Mouse (Mus musculus): ENCODE measurements around the gene Agap1. TPM values are rescaled to one million over a fixed set of nuclear protein-coding genes. Genes with fewer than 3 reads are reported as not detected.

Gene Agap1
- 10.3 and 12.1 TPM in 2 replicates for polyA plus RNA-seq (2021; fragmentation: Nextera tagmentation)
- long read RNA-seq, experiment 1, partial matches to known transcripts: 13 of 42 reads
- long read RNA-seq, experiment 1, other reads (novel, unspliced or antisense): 29 of 42 reads
- long read RNA-seq, experiment 2, partial matches to known transcripts: 59 of 143 reads
- long read RNA-seq, experiment 2, other reads (novel, unspliced or antisense): 84 of 143 reads

DNA sequence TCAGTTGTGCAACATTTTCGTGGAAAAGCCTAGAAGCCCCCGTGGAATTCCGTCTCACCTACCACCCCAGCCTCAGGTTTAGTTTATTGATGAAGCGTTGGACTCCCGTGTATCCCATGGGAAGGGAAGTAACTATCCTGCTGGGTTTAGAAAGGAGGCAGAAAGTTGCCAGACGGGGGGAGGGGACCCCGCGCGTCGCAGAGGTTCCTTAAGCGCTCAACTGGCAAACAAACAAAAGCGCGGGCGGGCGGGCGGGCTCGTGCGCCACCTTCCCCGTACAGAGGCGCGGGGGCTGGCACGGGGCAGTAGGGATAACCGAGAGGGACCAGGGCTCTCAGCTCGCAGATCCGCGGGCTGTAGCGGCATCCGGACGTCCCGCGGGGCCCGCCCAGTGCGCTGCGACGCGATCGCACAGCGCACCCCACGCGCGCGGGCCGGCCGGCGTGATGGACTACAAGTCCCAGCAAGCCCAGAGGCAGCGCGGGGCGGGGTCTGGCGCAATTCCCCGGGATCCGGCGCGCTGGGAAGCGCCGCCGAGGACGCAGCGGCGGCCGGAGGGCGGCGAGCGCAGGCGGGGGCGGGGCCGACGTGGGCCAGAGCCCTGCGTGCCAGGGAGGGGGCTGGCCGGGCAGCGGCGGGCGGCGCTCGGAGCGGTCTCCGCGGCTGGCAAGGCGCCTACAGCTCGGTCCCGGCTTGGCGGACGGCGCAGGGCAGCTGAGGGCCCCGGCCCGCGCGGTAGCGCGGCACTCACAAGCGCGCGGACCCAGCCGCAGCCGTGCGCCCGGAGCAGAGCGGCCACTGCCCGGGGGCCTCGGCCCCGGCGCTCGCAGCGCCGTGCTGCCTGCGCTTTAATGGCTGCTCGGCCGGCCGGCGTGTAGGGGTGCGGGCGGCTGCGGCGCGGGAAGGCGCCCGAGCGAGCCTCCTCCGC lies at the start of gene Agap1:
Gene Agap1, plus strand, starts transcription at position 611 of the 928 bp plus-strand sequence.

DNA sequence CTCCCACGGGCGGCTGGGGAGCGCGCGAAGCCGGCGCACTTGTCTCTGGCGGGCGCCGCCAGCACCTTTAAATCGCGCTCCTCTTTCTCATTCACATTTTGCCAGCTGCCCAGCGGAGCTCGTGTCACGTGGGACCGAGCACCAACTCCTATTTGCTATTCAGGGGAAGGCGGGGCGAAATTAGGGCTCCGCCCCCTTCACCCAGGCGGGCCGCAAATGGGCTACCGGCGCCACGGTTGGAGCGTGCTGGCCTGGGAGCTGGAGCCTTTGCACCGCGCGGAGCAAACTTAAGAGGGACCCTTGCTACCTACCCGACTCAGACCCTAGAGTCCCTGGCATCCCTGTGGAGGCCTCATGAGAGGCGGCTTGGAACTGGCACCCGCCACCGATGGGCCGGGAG lies 476.5 kb downstream of the Agap1 start, which contains the start of gene Gbx2:
Gene Gbx2, minus strand, starts transcription at position 60 of the 400 bp plus-strand sequence.

